Mouse (Mus musculus): ENCODE results near the gene Gabbr2. TPM values are rescaled to one million over a fixed set of nuclear protein-coding genes. Genes with fewer than 3 reads are reported as not detected.

Gabbr2 gene
- total and polyA plus RNA-seq, 3 experiments = not detected

- Histone ChIP-seq H3K27ac (ENCODE audit: insufficient read depth, low read depth) (no peak overlapping the region), H3K4me2 (ENCODE audit: insufficient read depth, low read depth, poor library complexity, severe bottlenecking) (no peak overlapping the region), H3K9ac (ENCODE audit: insufficient read depth, low read depth) (no peak overlapping the region), H3K79me2 (replicated peaks; ENCODE audit: control insufficient read depth, extremely low read depth, insufficient read depth, poor library complexity, severe bottlenecking) (no peaks in the 10 kb centered on the region), H3K27me3 (replicated peaks) (peaks cover 79% of the 10 kb centered on the region), H3K4me1 (ENCODE audit: control insufficient read depth in 1 of 2, insufficient read depth in 2 of 2) (no peaks in the 10 kb centered on the region), H3K4me3 (replicated peaks in 1 of 3; ENCODE audit: low read depth in 2 of 3, low read length in 2 of 3, poor library complexity in 1 of 3) (no peak overlapping the region), H3K36me3 (replicated peaks in 1 of 2; ENCODE audit: control insufficient read depth in 1 of 2, insufficient read depth in 1 of 2, low read length in 1 of 2) (no peaks in the 10 kb centered on the region), H3K9me3 (replicated peaks; ENCODE audit: low read length) (peaks cover 16% of the 10 kb centered on the region)
- DNase-seq (ENCODE audit: extremely low read depth) = no peak
- in situ Hi-C loops (cut with MboI; ENCODE audit: low pct_ligation_motif_present, low pct_unique_long_range_greater_than_20kb, low sequenced_read_pairs) = no loop called here
- TF ChIP-seq TBP (conservative IDR thresholded peaks at IDR 0.05; ENCODE audit: low read depth, low read length) (no peak), EP300 (IDR thresholded peaks at IDR 0.05; ENCODE audit: low read length) (no peak), MAFK (IDR thresholded peaks at IDR 0.05; ENCODE audit: insufficient replicate concordance, low read length) (no peak), ZNF384 (IDR thresholded peaks at IDR 0.05; ENCODE audit: low read depth, low read length) (no peak), JUN (IDR thresholded peaks at IDR 0.05; ENCODE audit: insufficient read depth, low read depth, low read length) (no peak), GABPA (IDR thresholded peaks at IDR 0.05; ENCODE audit: insufficient replicate concordance, low read depth, low read length) (no peak), ELF1 (IDR thresholded peaks at IDR 0.05; ENCODE audit: low read depth, low read length) (no peak), ZKSCAN1 (IDR thresholded peaks at IDR 0.05; ENCODE audit: borderline replicate concordance, low read depth, low read length) (no peak), CHD2 (IDR thresholded peaks at IDR 0.05; ENCODE audit: low read length) (no peak), HCFC1 (IDR thresholded peaks at IDR 0.05; ENCODE audit: low read depth, low read length) (no peak), ZC3H11A (IDR thresholded peaks at IDR 0.05; ENCODE audit: low read depth, low read length) (no peak), USF1 (IDR thresholded peaks at IDR 0.05; ENCODE audit: low read depth, low read length) (no peak), CTCF (conservative IDR thresholded peaks at IDR 0.05 in 1 of 2, IDR thresholded peaks at IDR 0.05 in 1 of 2; ENCODE audit: low read depth in 2 of 2, low read length in 2 of 2) (no peak), IRF4 (IDR thresholded peaks at IDR 0.05; ENCODE audit: low read depth, low read length) (no peak), SIN3A (IDR thresholded peaks at IDR 0.05; ENCODE audit: low read length) (no peak), BHLHE40 (IDR thresholded peaks at IDR 0.05; ENCODE audit: low read depth, low read length) (no peak), ETS1 (conservative IDR thresholded peaks at IDR 0.05; ENCODE audit: low read depth, low read length) (no peak), RAD21 (IDR thresholded peaks at IDR 0.05; ENCODE audit: low read depth, low read length) (no peak)
- dilution Hi-C loops (cut with MboI; ENCODE audit: extremely low pct_ligation_motif_present, extremely low pct_unique_long_range_greater_than_20kb, low sequenced_read_pairs) = no loop called here
Measured at GRCm38 (mm10) chr4:46904129-46904528, 87.5 kb downstream of the Gabbr2 start.

- Histone ChIP-seq H3K4me2 (ENCODE audit: insufficient read depth, low read depth, poor library complexity, severe bottlenecking) (no peak overlapping the region), H3K4me3 (replicated peaks in 1 of 3; ENCODE audit: low read depth in 2 of 3, low read length in 2 of 3, poor library complexity in 1 of 3) (no peak overlapping the region), H3K79me2 (replicated peaks; ENCODE audit: control insufficient read depth, extremely low read depth, insufficient read depth, poor library complexity, severe bottlenecking) (no peaks in the 10 kb centered on the region), H3K4me1 (ENCODE audit: control insufficient read depth in 1 of 2, insufficient read depth in 2 of 2) (no peaks in the 10 kb centered on the region), H3K27me3 (replicated peaks) (peaks cover 93% of the 10 kb centered on the region), H3K36me3 (replicated peaks in 1 of 2; ENCODE audit: control insufficient read depth in 1 of 2, insufficient read depth in 1 of 2, low read length in 1 of 2) (no peaks in the 10 kb centered on the region), H3K9me3 (replicated peaks; ENCODE audit: low read length) (no peaks in the 10 kb centered on the region), H3K9ac (ENCODE audit: insufficient read depth, low read depth) (no peak overlapping the region), H3K27ac (ENCODE audit: insufficient read depth, low read depth) (no peak overlapping the region)
- TF ChIP-seq TCF12 (IDR thresholded peaks at IDR 0.05; ENCODE audit: low read depth, low read length) = no peak
- TF ChIP-seq USF1 (IDR thresholded peaks at IDR 0.05; ENCODE audit: low read depth, low read length) = no peak
- no peak for TF ChIP-seq EP300 (IDR thresholded peaks at IDR 0.05; ENCODE audit: low read length)
- TF ChIP-seq MXI1 (IDR thresholded peaks at IDR 0.05; ENCODE audit: low read depth, low read length) = no peak
- no peak for TF ChIP-seq E2F4 (IDR thresholded peaks at IDR 0.05; ENCODE audit: insufficient replicate concordance, low read depth, low read length)
- TF ChIP-seq POLR2AphosphoS2 (IDR thresholded peaks at IDR 0.05; ENCODE audit: low read depth, low read length) = no peak
- no peak for TF ChIP-seq ZMIZ1 (IDR thresholded peaks at IDR 0.05; ENCODE audit: low read depth, low read length)
- no peak for TF ChIP-seq RCOR1 (conservative IDR thresholded peaks at IDR 0.05; ENCODE audit: low read depth, low read length)
- no peak for TF ChIP-seq RAD21 (IDR thresholded peaks at IDR 0.05; ENCODE audit: low read depth, low read length)
- TF ChIP-seq ETS1 (conservative IDR thresholded peaks at IDR 0.05; ENCODE audit: low read depth, low read length) = no peak
- TF ChIP-seq JUN (IDR thresholded peaks at IDR 0.05; ENCODE audit: insufficient read depth, low read depth, low read length) = no peak
- no peak for TF ChIP-seq TBP (conservative IDR thresholded peaks at IDR 0.05; ENCODE audit: low read depth, low read length)
- dilution Hi-C loops (cut with MboI; ENCODE audit: extremely low pct_ligation_motif_present, extremely low pct_unique_long_range_greater_than_20kb, low sequenced_read_pairs) (no loop called here), in situ Hi-C loops (cut with MboI; ENCODE audit: low pct_ligation_motif_present, low pct_unique_long_range_greater_than_20kb, low sequenced_read_pairs) (no loop called here)
- no peak for DNase-seq (ENCODE audit: extremely low read depth)
Measured at GRCm38 (mm10) chr4:46898546-46898945, 93.1 kb downstream of the Gabbr2 start.
